Mouse (Mus musculus) stomach, embryonic 16.5 days (tissue): Measurements from ENCODE around the gene Tmco5. TPM values are rescaled to one million over a fixed set of nuclear protein-coding genes. Genes with fewer than 3 reads are reported as not detected.

Source experiments
- ATAC-seq: fragments of 200-750 bp; cut with Nextera tagmentation; 2 replicates; pipeline ENCODE4 v1.8.0; 2017; ENCODE audit warnings: moderate number of reproducible peaks, moderate TSS enrichment; ENCODE audit not compliant: insufficient read depth, low FRiP score
- H3K27ac ChIP-seq: fragments of 300-500 bp; sonication (generic); 2 replicates; pipeline ENCODE4 v1.5.1; 2014; ENCODE audit warnings: low read length
- H3K27me3 ChIP-seq: fragments of 300-500 bp; sonication (generic); 2 replicates; pipeline ENCODE4 v1.6.1; 2014; ENCODE audit warnings: low read length, control low read depth, mixed read lengths; ENCODE audit not compliant: control insufficient read depth, insufficient read depth
- H3K36me3 ChIP-seq: fragments of 300-500 bp; sonication (generic); 2 replicates; pipeline ENCODE4 v1.6.1; 2014; ENCODE audit warnings: low read length; ENCODE audit not compliant: control insufficient read depth, insufficient read depth
- H3K4me1 ChIP-seq: fragments of 300-500 bp; sonication (generic); 2 replicates; pipeline ENCODE4 v1.6.1; 2014; ENCODE audit warnings: low read length, control low read depth, mixed read lengths; ENCODE audit not compliant: control insufficient read depth, insufficient read depth
- H3K4me2 ChIP-seq: fragments of 300-500 bp; sonication (generic); 2 replicates; pipeline ENCODE4 v1.6.1; 2014; ENCODE audit warnings: low read depth, low read length, mixed read lengths
- H3K4me3 ChIP-seq: fragments of 300-500 bp; sonication (generic); replicated peaks from 2 replicates; pipeline ENCODE4 v1.5.1; 2014; ENCODE audit warnings: mild to moderate bottlenecking, low read length
- H3K9ac ChIP-seq: fragments of 300-500 bp; sonication (generic); 2 replicates; pipeline ENCODE4 v1.6.1; 2014; ENCODE audit warnings: low read length
- H3K9me3 ChIP-seq: fragments of 300-500 bp; sonication (generic); replicated peaks from 2 replicates; pipeline ENCODE4 v1.6.1; 2016; ENCODE audit warnings: low read length, control low read depth; ENCODE audit not compliant: control insufficient read depth
- WGBS: fragments of 180-500 bp; shearing (Covaris S2); extraction: QIAGEN DNeasy Blood & Tissue Kit; methylation state at CpG from one replicate; pipeline ENCODE4 v1.1.7; 2014; 5-methylcytosine and 5-hydroxymethylcytosine counted together
- polyA plus RNA-seq: library from polyadenylated mRNA; unstranded; fragments of >200 nt; fragmentation: Nextera tagmentation; extraction: Ambion mirVana; gene quantifications from 2 replicates; pipeline ENCODE4 v1.2.1, GENCODE M21; 2015

Tmco5 gene
- polyA plus RNA-seq, 1 experiment from 2014 or later = not detected

GRCm38 (mm10) chr2:116936371-116936770 is 57.9 kb downstream of the Tmco5 start:
- H3K36me3 ChIP-seq = no peaks in the 10 kb centered on the region
- H3K9ac ChIP-seq = no peak overlapping the region
- no peaks in the 10 kb centered on the region; the same call in 1 of the 2 replicates for H3K4me1 ChIP-seq
- no peaks in the 10 kb centered on the region for H3K9me3 ChIP-seq
- no peak overlapping the region for H3K4me2 ChIP-seq
- H3K27me3 ChIP-seq = no peaks in the 10 kb centered on the region
- ATAC-seq = no peak
- 56% methylated on average over 2 of the region's 2 CpGs for WGBS
- H3K4me3 ChIP-seq = no peak overlapping the region
- no peak overlapping the region for H3K27ac ChIP-seq

- Histone ChIP-seq H3K4me3 (no peak overlapping the region), H3K27me3 (no peaks in the 10 kb centered on the region), H3K27ac (no peak overlapping the region), H3K4me1 (peaks cover 2% of the 10 kb centered on the region; the same call in 1 of the 2 replicates), H3K9ac (no peak overlapping the region), H3K4me2 (no peak overlapping the region), H3K36me3 (no peaks in the 10 kb centered on the region), H3K9me3 (no peaks in the 10 kb centered on the region)
- 82% methylated on average over 1 of the region's 1 CpGs for WGBS
- no peak for ATAC-seq
These were observed 58.7 kb downstream of the Tmco5 start for GRCm38 (mm10) chr2:116937166-116937565.

- WGBS = 57% methylated on average over 3 of the region's 3 CpGs
- no peaks in the 10 kb centered on the region for H3K36me3 ChIP-seq
- no peak overlapping the region for H3K4me3 ChIP-seq
- ATAC-seq = no peak
- H3K9me3 ChIP-seq = no peaks in the 10 kb centered on the region
- no peak overlapping the region for H3K9ac ChIP-seq
- no peaks in the 10 kb centered on the region for H3K27me3 ChIP-seq
- no peak overlapping the region for H3K4me2 ChIP-seq
- H3K4me1 ChIP-seq = 0 out of 2 replicates have a peak, but pooled peaks cover 6% of the 10 kb centered on the region
- H3K27ac ChIP-seq = no peak overlapping the region
These were observed 63.3 kb downstream of the Tmco5 start for GRCm38 (mm10) chr2:116941816-116942215.

Other genes starting within 250 kb of the Tmco5 start
- gene Spred1, start 242.7 kb downstream of the Tmco5 start, polyA plus RNA-seq = 6.4 and 6.5 TPM in 2 replicates